Mouse (Mus musculus): ENCODE measurements around the gene Ctsw.

GRCm38 (mm10) chr19:5488878-5489571 is 20.7 kb upstream of the Ctsw start:
- TF ChIP-seq POLR2A (IDR thresholded peaks at IDR 0.05; ENCODE audit: insufficient read length, low read depth) (peak; percentile 74), TCF12 (IDR thresholded peaks at IDR 0.05; ENCODE audit: insufficient read depth, poor library complexity, severe bottlenecking) (peak; percentile 1), POLR2AphosphoS2 (IDR thresholded peaks at IDR 0.05; ENCODE audit: insufficient read length, low read depth) (peak; percentile 83), E2F4 (IDR thresholded peaks at IDR 0.05; ENCODE audit: insufficient read depth) (no peak), MAX (IDR thresholded peaks at IDR 0.05; ENCODE audit: low read depth) (no peak)
